16 mouse cellular contexts compared by ENCODE assay signal in genomic region chr14:77351803-77352352, GRCm38 (mm10).
DNase-seq lines count a peak whose midpoint lies in the region; ATAC-seq and TF ChIP-seq lines count a peak whose summit lies in the region.
"Had no signal": no experiment of that assay in that cellular context is flagged by ENCODE, and none has a peak within 500 bp of the region (broad histone marks: within the 10 kb centered on the region; RNA-seq: fewer than 3 reads in every experiment).

No protein-coding gene starts in this region.

- TF ChIP-seq CTCF in layer of hippocampus, adult 2 months (conservative IDR thresholded peaks at IDR 0.05), result no peak

- intact Hi-C loops in gastrocnemius, postnatal 14 days (cut with DNase I; ENCODE audit: low total_unique reads), result no loop called here

- H3K27ac ChIP-seq in layer of hippocampus, adult 2 months, result peak overlapping the region; percentile 82
- H3K27ac ChIP-seq: forebrain, embryonic 10.5 days; kidney, embryonic 15.5 days; liver, embryonic 13.5 days had no signal

- no peak for ATAC-seq in CD4-positive, CD25-positive, alpha-beta regulatory T cell, adult 4 months
- ATAC-seq: inflammation-experienced regulatory T-cells, adult 6 months had no signal

- H3K4me3 ChIP-seq in layer of hippocampus, adult 2 months, result no peak overlapping the region
- H3K4me3 ChIP-seq: forebrain, embryonic 10.5 days; kidney, embryonic 15.5 days; liver, embryonic 13.5 days had no signal

- DNase-seq in layer of hippocampus, adult 2 months (ENCODE audit: low spot score in 2 of 2), result no peak
- no peak for DNase-seq in layer of hippocampus, postnatal 10 days (ENCODE audit: low spot score in 2 of 2)
- DNase-seq in 3T3-L1 (ENCODE audit: low read depth, low spot score) (peak; percentile 96), MN1 (ENCODE audit: low spot score) (peak; percentile 59)
- peak; percentile 80 for DNase-seq in brain, adult 2 months (ENCODE audit: low read depth, low spot score)
- no peak for DNase-seq in gastrocnemius, postnatal 14 days
- DNase-seq: cerebellum, postnatal 10 days; heart, adult 11 months; heart, postnatal 10 days; liver, embryonic 13.5 days; lung, postnatal 14 days; right cerebral cortex, postnatal 14 days had no signal

Comparison
In these comparisons a context has a peak if more than half of its experiments do, and no peak if none do; other contexts are left out.
1. DNase-seq: peak in 3T3-L1 (single experiment), MN1 (single experiment) and brain, adult 2 months (single experiment); none in layer of hippocampus, adult 2 months (0 of 2), layer of hippocampus, postnatal 10 days (0 of 2) and gastrocnemius, postnatal 14 days (single experiment).